Mouse (Mus musculus): ENCODE data around the gene Olfr447.

- TF ChIP-seq CTCF (IDR thresholded peaks at IDR 0.05; ENCODE audit: borderline replicate concordance, insufficient read depth, low read depth, low read length): no peak
- TF ChIP-seq POLR2A (IDR thresholded peaks at IDR 0.05; ENCODE audit: borderline replicate concordance, insufficient read depth, low read length): no peak
Observed at GRCm38 (mm10) chr6:42890141-42890540, 18.5 kb upstream of the Olfr447 start, which contains the start of gene Olfr448.
